Mouse (Mus musculus): ENCODE measurements around the gene Cd300e.
A peak's percentile ranks its signal among the peaks of the same experiment; 100 is the strongest.

Gene Cd300e

GRCm38 (mm10) chr11:115062077-115062476, at the start of gene Cd300e:
TSS of gene Cd300e (minus strand) at chr11:115062177.
- DNase-seq (ENCODE audit: low spot score in 2 of 2) = no peak

GRCm38 (mm10) chr11:115110271-115110670, 48.3 kb upstream of the Cd300e start:
- DNase-seq (ENCODE audit: low spot score in 2 of 2) = no peak

DNA sequence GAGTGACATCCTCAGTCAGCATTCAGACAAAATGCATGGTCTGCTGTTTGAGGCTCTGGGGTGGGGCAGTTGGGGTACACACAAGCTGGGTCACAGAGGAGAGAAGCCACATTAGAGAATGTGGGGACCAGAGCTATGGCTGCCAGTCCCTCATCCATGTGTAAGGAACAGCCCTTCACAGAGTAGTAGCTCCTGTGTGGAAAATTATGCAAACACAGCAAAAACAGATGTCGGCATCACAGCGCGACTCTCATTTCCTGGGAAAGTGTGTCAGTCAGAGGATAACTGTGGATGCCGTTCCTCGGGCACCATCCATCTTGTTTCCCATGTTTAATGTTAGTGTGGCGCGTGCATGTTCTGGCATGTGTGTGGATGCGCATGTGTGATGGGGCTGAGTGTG, 46.2 kb upstream of the Cd300e start:
- DNase-seq (ENCODE audit: low spot score in 2 of 2) = no peak

- DNase-seq (ENCODE audit: low spot score in 2 of 2) = no peak
Measured at GRCm38 (mm10) chr11:115107403-115107916, 45.5 kb upstream of the Cd300e start.

DNA sequence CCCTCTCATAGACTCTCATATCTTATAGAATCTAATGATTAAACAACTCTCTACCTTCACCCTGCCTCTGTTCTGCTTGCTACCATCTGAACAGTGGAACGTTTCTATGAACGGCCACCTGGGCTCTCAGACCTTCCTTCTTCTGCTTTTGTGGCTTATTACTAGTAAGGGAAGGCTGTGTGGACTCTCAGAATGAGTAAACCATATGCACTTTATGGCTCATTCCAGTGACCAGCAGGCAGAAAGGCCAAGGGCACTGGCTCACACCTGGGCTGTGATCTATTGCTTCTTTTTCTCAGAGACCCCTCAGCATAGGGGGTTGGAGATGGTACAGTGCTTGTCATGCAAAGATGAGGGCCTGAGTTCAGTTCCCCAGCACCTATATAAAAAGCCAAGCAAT, 44.7 kb upstream of the Cd300e start:
- DNase-seq (ENCODE audit: low spot score in 2 of 2) = no peak

GRCm38 (mm10) chr11:115104769-115105563, 43.0 kb upstream of the Cd300e start:
- no peak for DNase-seq (ENCODE audit: low spot score in 2 of 2)

GRCm38 (mm10) chr11:115103470-115104413, 41.8 kb upstream of the Cd300e start:
- DNase-seq (ENCODE audit: low spot score in 2 of 2) = no peak

GRCm38 (mm10) chr11:115102116-115102515, 40.1 kb upstream of the Cd300e start:
- DNase-seq (ENCODE audit: low spot score in 2 of 2) = no peak

GRCm38 (mm10) chr11:115101615-115102051, 39.7 kb upstream of the Cd300e start:
- DNase-seq (ENCODE audit: low spot score in 2 of 2) = no peak

DNA sequence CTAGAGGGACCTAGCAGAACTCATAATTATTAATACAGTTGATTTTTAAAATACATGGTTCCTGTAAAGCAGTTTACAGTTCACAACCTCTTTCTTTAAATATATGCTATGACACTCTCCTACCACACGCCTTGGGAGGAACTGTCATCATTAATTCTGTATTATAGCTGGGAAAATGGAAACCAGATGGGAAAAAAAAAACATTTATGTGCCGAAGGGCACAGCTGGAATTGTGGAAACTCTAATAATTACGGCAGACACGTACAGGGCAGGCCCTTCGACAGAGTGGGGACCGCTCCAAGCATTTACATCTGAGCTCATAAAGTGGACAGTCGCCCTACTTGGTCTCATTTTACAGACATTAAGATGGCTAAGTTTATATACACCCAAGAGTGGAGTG, 38.8 kb upstream of the Cd300e start:
- no peak for DNase-seq (ENCODE audit: low spot score in 2 of 2)

- DNase-seq (ENCODE audit: low spot score in 2 of 2) = no peak
Measured at GRCm38 (mm10) chr11:115100032-115100621, 38.1 kb upstream of the Cd300e start.

GRCm38 (mm10) chr11:115099241-115099840, 37.4 kb upstream of the Cd300e start:
- no peak for DNase-seq (ENCODE audit: low spot score in 2 of 2)

- peak; percentile 26 to 38 for DNase-seq (ENCODE audit: low spot score in 2 of 2)
Measured at GRCm38 (mm10) chr11:115098203-115098932, 36.4 kb upstream of the Cd300e start.

- DNase-seq (ENCODE audit: low spot score in 2 of 2) = no peak
Measured at GRCm38 (mm10) chr11:115092140-115092539, 30.2 kb upstream of the Cd300e start.

GRCm38 (mm10) chr11:115091362-115091901, 29.5 kb upstream of the Cd300e start, which contains the start of gene Rab37:
TSS of gene Rab37 (plus strand) at chr11:115091431.
- no peak for DNase-seq (ENCODE audit: low spot score in 2 of 2)

DNA sequence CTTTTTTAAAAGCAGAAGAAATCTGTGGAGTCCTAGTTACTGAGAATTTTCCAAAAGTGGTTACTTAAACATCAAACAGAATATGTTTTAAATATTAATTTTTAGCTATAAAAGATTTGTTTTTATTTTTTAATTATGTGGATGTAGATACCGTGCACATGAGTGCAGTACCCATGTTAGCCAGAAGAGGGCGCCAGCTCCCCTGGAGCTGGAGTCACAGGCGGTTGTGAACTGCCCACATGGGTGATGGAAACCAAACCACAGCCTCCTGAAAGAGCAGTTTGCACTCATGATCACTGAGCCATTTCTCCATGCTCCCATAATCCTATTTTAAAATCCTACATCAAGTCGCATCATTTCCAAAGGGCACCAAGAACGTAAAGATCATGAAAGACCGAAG, 27.9 kb upstream of the Cd300e start:
- no peak for DNase-seq (ENCODE audit: low spot score in 2 of 2)

DNA sequence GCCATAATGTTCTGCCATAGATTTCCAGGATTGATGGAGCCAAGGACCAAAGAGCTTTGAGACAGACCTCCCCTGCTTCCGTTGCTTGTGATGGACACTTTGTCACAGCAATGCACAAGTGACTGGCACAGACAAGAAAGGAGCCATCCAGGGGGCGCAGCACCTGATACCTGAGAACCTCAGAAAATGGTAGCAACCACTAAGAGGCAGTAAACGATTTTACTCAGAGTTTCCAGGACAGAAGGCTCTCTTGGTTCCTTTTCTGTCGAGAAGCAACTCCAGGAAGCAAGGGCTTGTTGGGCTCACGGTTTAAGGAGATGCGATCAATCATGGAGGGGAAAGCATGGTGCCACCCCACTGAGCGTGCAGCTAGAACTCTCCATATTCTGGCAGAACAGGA, 24.2 kb upstream of the Cd300e start:
- no peak for DNase-seq (ENCODE audit: low spot score in 2 of 2)

DNA sequence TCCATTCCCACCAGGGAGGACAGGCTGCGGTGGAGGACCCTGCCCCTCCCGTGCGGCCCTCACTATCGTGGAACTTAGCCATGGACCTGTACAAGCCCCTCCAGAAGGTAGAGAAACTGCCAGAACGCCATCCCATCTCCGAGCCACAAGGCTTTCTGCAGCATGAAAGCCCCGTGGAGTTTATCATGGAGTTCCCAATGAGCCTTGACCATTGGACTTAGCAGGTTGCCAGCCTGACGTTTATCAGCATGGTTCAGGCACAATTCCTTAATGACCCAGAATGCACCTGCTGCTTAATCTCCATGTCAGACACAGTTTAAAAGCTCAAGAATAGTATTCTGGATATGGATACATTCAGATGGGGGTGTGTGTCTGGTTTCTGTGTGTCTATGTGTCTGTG, 23.1 kb upstream of the Cd300e start:
- DNase-seq (ENCODE audit: low spot score in 2 of 2) = no peak

GRCm38 (mm10) chr11:115084595-115084994, 22.6 kb upstream of the Cd300e start:
- no peak for DNase-seq (ENCODE audit: low spot score in 2 of 2)

DNA sequence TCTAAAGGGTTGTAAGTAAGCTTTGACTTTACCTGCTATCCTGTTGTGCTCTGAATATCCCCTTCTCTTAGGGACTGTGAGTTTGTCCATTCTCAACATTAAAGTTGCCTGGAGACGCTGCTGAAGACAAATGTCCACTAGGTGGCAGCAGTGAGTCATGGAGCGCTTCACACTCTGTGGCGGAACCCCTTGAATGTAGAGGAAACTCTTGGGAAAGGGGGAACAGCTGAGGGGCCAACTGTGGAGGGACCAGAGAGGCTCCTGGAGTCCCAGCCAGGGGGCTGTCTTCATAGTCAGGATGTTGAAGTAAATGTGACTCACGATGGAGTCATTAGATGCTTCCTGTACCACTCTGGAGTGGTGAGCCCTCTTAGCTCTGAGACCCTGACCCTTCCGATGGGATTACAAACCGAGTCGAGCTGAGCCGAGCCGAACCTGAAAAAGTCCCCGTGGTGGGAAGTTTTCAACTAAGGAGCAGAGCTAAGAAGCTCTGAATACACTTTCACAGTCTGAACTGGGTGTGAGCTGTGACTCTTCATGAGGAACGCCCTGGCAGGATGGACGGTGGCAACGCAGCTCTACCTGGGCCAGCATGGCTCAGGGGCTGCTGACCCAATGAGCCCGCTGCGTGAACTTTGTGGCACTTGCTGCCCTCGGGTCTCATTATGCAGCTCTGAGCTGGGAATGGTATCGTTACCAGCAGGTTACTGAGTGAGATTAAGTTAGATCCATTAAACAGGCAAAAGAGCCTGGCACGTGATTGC, 21.6 kb upstream of the Cd300e start:
- DNase-seq (ENCODE audit: low spot score in 2 of 2) = peak in 1 of 2 experiments; percentile 58

All from heart, adult 9 months (tissue).